Mouse (Mus musculus) layer of hippocampus, adult 6 months (tissue): ENCODE results near the gene Xxylt1. TPM values are rescaled to one million over a fixed set of nuclear protein-coding genes. Genes with fewer than 3 reads are reported as not detected.

ENCODE experiments used
- long read RNA-seq, 2 experiments: library from polyadenylated mRNA; unstranded; transcript quantifications; one replicate each; pipeline ENCODE4 v2.0.0; 2019 to 2020
- polyA plus RNA-seq: library from polyadenylated mRNA; unstranded; fragments of <200 nt; fragmentation: Nextera tagmentation; gene quantifications from 2 replicates; pipeline ENCODE4 v1.2.3, GENCODE M21; 2021

Xxylt1 gene
- 2.9 and 3.0 TPM in 2 replicates for polyA plus RNA-seq
- long read RNA-seq, experiment 1, partial matches to known transcripts: 10 of 14 reads
- long read RNA-seq, experiment 1, other reads (novel, unspliced or antisense): 1 of 14 reads
- long read RNA-seq, experiment 2, transcript Xxylt1-201 (4 exons, 3,470 nt): major isoform, 12 of 22 reads
- long read RNA-seq, experiment 2, partial matches to known transcripts: 8 of 22 reads
- long read RNA-seq, experiment 2, other reads (novel, unspliced or antisense): 2 of 22 reads

GRCm38 (mm10) chr16:31081125-31081664 is at the start of gene Xxylt1:
Gene Xxylt1 (minus strand): TSS chr16:31081432.

Other genes with a start within 250 kb of the Xxylt1 start
- gene Acap2, start 119.8 kb upstream of the Xxylt1 start, polyA plus RNA-seq: 14.5 and 16.7 TPM in 2 replicates
- gene Ppp1r2, start 193.8 kb upstream of the Xxylt1 start, polyA plus RNA-seq: 113 and 115 TPM in 2 replicates
- 273 and 318 TPM in 2 replicates for gene Apod, start 233.4 kb upstream of the Xxylt1 start, polyA plus RNA-seq